Mouse (Mus musculus) midbrain, postnatal 0 days (tissue): ENCODE data around the gene Sirt1. TPM values are rescaled to one million over a fixed set of nuclear protein-coding genes. Genes with fewer than 3 reads are reported as not detected.

Experiments used
- ATAC-seq: fragments of 200-750 bp; cut with Nextera tagmentation; 2 replicates; pipeline ENCODE4 v1.8.0; 2017; ENCODE audit warnings: moderate number of reproducible peaks, mild to moderate bottlenecking, moderate TSS enrichment, moderate library complexity; ENCODE audit not compliant: low FRiP score
- DNase-seq: peaks from one replicate; pipeline ENCODE4 v3.0.0-alpha.2; 2015; ENCODE audit warnings: low spot score
- H3K27ac ChIP-seq: fragments of 300-500 bp; sonication (generic); 2 replicates; pipeline ENCODE4 v1.5.1; 2014; ENCODE audit warnings: low read depth, mild to moderate bottlenecking, low read length, mixed read lengths
- H3K27me3 ChIP-seq: fragments of 300-500 bp; sonication (generic); 2 replicates; pipeline ENCODE4 v1.6.1; 2014; ENCODE audit warnings: low read length, control low read depth, mixed read lengths; ENCODE audit not compliant: insufficient read depth
- H3K36me3 ChIP-seq: fragments of 300-500 bp; sonication (generic); 2 replicates; pipeline ENCODE4 v1.6.1; 2014; ENCODE audit warnings: low read length, control low read depth, mixed read lengths; ENCODE audit not compliant: insufficient read depth
- H3K4me1 ChIP-seq: fragments of 300-500 bp; sonication (generic); 2 replicates; pipeline ENCODE4 v1.6.1; 2014; ENCODE audit warnings: mild to moderate bottlenecking, control low read depth, antibody characterized with exemption, low read length, mixed read lengths; ENCODE audit not compliant: insufficient read depth
- H3K4me2 ChIP-seq: fragments of 300-500 bp; sonication (generic); 2 replicates; pipeline ENCODE4 v1.6.1; 2014; ENCODE audit warnings: low read depth, mild to moderate bottlenecking, low read length, mixed read lengths; ENCODE audit not compliant: poor library complexity, severe bottlenecking
- H3K4me3 ChIP-seq: fragments of 300-500 bp; sonication (generic); 2 replicates; pipeline ENCODE4 v1.5.1; 2014; ENCODE audit warnings: low read depth, mild to moderate bottlenecking, low read length, moderate library complexity
- H3K9ac ChIP-seq: fragments of 300-500 bp; sonication (generic); replicated peaks from 2 replicates; pipeline ENCODE4 v1.6.1; 2014; ENCODE audit warnings: mild to moderate bottlenecking, low read length, moderate library complexity, mixed read lengths; ENCODE audit not compliant: poor library complexity, severe bottlenecking
- H3K9me3 ChIP-seq: fragments of 300-500 bp; sonication (generic); 2 replicates; pipeline ENCODE4 v1.6.1; 2016; ENCODE audit warnings: low read length, control low read depth
- CTCF ChIP-seq: IDR thresholded peaks from 2 replicates; pipeline ENCODE4 v1.5.1; 2016; ENCODE audit warnings: antibody characterized with exemption, mild to moderate bottlenecking
- WGBS: fragments of 180-500 bp; shearing (Covaris S2); extraction: QIAGEN DNeasy Blood & Tissue Kit; methylation state at CpG from one replicate; pipeline ENCODE4 v1.1.7; 2014; 5-methylcytosine and 5-hydroxymethylcytosine counted together
- polyA plus RNA-seq: library from polyadenylated mRNA; unstranded; fragments of >200 nt; fragmentation: Nextera tagmentation; extraction: Ambion mirVana; gene quantifications from 2 replicates; pipeline ENCODE4 v1.2.1, GENCODE M21; 2015
- total RNA-seq: library from RNA; depleted of rRNA; stranded (reverse); fragments of >200 nt; gene quantifications from 2 replicates; pipeline ENCODE4 v1.2.3, GENCODE M21; 2014

The Sirt1 gene
- total and polyA plus RNA-seq, 2 experiments from 2014 or later, result 3.5 to 23.3 TPM

DNA sequence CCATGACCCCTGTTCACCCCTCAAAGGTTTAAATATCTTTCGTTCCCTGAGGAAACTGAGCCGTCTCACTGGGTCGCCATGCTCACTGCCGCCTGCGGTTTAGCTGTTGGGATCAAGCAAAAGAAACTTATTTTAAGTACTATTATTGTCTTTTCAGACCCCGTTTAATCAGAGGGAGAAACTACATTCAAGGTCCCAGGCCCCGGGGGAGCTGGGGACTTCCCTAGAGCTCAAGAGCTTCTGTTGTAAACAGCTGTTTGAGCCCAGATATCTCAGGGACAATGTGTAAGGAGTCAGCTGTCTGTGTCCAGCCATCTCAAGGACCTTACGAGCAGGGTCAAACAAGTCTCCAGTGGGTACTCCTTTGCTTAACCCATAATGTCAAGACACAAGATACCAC is 45.6 kb upstream of the Sirt1 start:
- no peaks in the 10 kb centered on the region for H3K9me3 ChIP-seq
- no peak for TF ChIP-seq CTCF
- ATAC-seq (no peak), DNase-seq (no peak)
- H3K4me2 ChIP-seq, result no peak overlapping the region
- no peak overlapping the region for H3K27ac ChIP-seq
- no peak overlapping the region for H3K4me3 ChIP-seq
- 84% methylated on average over 8 of the region's 8 CpGs for WGBS
- H3K27me3 ChIP-seq, result no peaks in the 10 kb centered on the region
- H3K36me3 ChIP-seq, result no peaks in the 10 kb centered on the region
- no peaks in the 10 kb centered on the region for H3K4me1 ChIP-seq
- H3K9ac ChIP-seq, result no peak overlapping the region

DNA sequence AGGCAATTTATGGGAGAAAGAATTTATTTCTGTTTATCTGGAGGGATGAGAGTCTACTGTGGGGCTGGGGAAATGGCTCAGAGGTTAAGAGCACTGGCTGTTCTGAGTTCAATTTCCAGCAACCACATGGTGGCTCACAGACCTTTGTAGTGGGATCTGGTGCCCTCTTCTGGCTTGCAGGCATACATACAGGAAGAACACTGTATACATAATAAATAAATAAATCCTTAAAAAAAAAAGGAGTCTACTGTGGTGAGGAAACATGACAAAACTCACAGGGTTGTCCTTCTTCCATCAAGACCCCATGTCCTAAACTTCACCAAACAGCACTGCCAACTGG is 42.9 kb upstream of the Sirt1 start:
- no peaks in the 10 kb centered on the region for H3K27me3 ChIP-seq
- H3K4me2 ChIP-seq, result no peak overlapping the region
- no peaks in the 10 kb centered on the region for H3K36me3 ChIP-seq
- peak; percentile 58 for TF ChIP-seq CTCF
- peak; percentile 5 for DNase-seq
- H3K4me3 ChIP-seq, result no peak overlapping the region
- no peaks in the 10 kb centered on the region for H3K4me1 ChIP-seq
- H3K9ac ChIP-seq, result no peak overlapping the region
- H3K9me3 ChIP-seq, result no peaks in the 10 kb centered on the region
- H3K27ac ChIP-seq, result no peak overlapping the region
- no peak for ATAC-seq

DNA sequence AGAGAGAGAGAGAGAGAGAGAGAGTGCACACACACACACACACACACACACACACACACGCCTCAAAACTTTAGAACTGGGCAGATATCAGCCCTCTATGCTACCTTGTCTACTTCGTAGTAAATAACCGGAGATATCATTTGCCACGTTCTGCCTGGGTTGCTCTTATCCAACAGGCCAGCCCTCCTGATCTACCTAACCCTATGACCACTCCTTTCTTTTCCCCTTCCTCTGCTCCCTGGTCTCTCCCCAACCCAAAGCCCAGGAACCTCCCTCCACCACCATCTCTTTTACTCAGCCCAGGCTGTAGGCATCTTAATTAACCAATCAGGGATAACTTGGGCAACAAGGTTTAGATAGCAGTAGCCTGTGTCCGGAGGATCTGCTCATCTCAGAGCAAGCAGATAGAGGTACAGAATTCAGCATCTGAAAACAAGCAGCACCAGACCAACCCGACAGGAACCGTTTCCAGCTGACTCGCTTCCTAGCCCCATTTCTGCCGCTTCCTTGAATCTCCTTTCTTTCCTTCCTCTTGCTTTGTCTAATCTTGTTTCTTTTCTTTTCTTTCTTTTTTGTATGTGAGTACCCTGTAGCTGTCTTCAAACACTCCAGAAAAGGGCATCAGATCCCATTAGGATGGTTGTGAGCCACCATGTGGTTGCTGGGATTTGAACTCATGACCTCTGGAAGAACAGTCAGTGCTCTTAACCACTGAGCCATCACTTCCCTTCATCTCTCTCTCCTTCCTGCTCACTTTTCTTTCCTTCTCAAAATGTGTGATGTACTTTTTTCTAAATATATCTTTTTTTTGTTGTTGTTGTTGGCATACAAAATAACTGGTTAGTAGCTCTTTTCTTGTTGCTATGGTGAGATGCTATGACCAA is 42.3 kb upstream of the Sirt1 start:
- ATAC-seq, result no peak
- H3K36me3 ChIP-seq, result no peaks in the 10 kb centered on the region
- no peak overlapping the region for H3K27ac ChIP-seq
- H3K4me3 ChIP-seq, result no peak overlapping the region
- H3K9me3 ChIP-seq, result no peaks in the 10 kb centered on the region
- no peaks in the 10 kb centered on the region for H3K27me3 ChIP-seq
- H3K4me2 ChIP-seq, result no peak overlapping the region
- TF ChIP-seq CTCF, result no peak
- no peak overlapping the region for H3K9ac ChIP-seq
- DNase-seq, result no peak
- WGBS, result 84% methylated on average over 9 of the region's 9 CpGs
- no peaks in the 10 kb centered on the region for H3K4me1 ChIP-seq

DNA sequence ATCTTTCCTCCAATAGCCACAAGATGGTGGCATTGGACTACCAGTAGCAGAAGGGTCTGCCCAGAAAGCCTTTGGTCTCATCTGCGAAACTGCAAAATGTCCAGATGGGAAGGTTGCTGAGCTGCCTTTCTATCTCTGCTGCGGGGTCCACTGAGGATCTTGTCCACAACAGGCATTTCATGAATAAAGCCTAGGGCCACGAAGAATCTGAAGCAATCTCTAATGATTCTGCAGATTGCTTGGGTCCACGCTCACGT is 41.2 kb upstream of the Sirt1 start:
- no peak overlapping the region for H3K4me3 ChIP-seq
- H3K9me3 ChIP-seq, result no peaks in the 10 kb centered on the region
- 67% methylated on average over 5 of the region's 5 CpGs for WGBS
- TF ChIP-seq CTCF, result peak; percentile 72
- peak; percentile 20; the same call in 1 of the 2 replicates for ATAC-seq
- no peaks in the 10 kb centered on the region for H3K36me3 ChIP-seq
- no peak overlapping the region for H3K9ac ChIP-seq
- no peaks in the 10 kb centered on the region for H3K4me1 ChIP-seq
- no peak overlapping the region for H3K4me2 ChIP-seq
- peak; percentile 73 for DNase-seq
- H3K27ac ChIP-seq, result no peak overlapping the region
- H3K27me3 ChIP-seq, result no peaks in the 10 kb centered on the region

DNA sequence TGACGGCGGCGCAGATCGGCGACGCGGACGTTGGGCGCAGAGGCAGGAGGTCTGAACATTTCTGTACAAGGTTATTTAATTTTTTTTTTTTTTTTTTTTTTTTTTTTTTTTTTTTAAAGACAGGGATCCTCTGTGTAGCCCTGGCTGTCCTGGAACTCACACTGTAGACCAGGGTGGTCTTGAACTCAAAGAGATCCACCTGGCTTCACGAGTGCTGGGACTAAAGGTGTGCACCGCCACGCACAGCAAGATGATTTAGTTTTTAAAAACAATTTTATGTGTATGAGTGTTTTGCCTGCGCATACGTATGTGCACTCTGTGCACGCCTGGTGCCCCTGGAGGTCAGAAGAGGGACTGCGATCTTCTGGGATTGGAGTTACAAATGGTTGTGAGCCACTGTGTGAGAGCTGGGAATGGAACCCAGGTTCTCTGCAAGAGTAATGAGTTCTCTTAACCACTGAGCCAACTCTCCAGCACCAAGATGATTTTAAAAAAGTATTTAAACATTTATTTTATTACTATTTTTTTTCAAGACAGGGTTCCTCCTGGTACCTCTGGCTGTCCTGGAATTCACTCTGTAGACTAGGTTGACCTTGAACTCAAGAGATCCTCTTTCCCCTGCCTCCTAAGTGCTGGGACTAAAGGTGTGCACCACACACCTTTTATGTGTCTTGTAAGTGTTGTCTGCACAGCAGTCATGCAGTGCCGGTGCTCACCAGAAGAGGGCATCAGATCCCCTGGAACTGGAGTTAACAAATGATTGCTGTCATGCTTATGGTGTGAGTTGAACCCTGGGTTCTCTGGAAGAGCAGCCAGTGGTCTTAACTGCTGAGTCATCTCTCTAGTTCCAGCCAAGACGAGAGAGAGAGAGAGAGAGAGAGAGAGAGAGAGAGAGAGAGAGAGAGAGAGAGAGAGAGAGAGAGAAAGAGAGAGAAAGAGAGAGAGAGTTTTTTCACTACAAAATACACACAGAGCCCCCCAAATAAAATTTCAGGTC is 40.5 kb upstream of the Sirt1 start, which contains the start of gene Gm7075:
Gene Gm7075, minus strand, starts transcription at position 51 of the 997 bp plus-strand sequence.
- Histone ChIP-seq H3K4me3 (no peak within 1 kb of the TSS), H3K9ac (no peak within 1 kb of the TSS), H3K27me3 (no peaks in the 10 kb centered on the region), H3K27ac (no peak within 1 kb of the TSS), H3K4me2 (no peak within 1 kb of the TSS), H3K36me3 (no peaks in the 10 kb centered on the region), H3K4me1 (no peaks in the 10 kb centered on the region), H3K9me3 (no peaks in the 10 kb centered on the region)
- DNase-seq (no peak), ATAC-seq (no peak)
- 0 out of 2 replicates have a peak, but pooled peaks have one; percentile 6 for TF ChIP-seq CTCF
- 91% methylated on average over 18 of the region's 18 CpGs for WGBS

DNA sequence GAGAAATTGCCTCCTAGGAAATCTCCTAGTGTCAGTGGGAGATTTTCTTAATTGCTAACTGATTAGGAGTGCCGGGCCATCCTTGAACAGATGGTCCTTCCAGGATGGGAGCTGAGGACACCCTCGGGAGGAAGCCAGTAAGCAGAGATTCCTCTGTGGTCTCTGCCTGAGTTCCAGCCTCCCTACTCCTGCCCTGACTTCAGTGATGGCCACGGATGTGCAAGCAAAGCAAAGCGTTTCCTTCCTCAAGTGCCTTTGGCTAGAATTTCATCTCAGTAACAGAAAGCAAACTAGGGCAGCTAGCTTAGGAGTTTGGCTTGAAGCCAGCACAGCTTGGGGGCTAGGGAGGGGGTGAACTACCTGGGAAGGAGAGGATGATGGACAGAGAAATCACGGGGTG is 35.6 kb upstream of the Sirt1 start:
- no peak for ATAC-seq
- Histone ChIP-seq H3K4me2 (no peak overlapping the region), H3K36me3 (no peaks in the 10 kb centered on the region), H3K4me1 (no peaks in the 10 kb centered on the region), H3K27ac (no peak overlapping the region), H3K9ac (no peak overlapping the region), H3K9me3 (no peaks in the 10 kb centered on the region), H3K4me3 (no peak overlapping the region), H3K27me3 (no peaks in the 10 kb centered on the region)
- WGBS, result 68% methylated on average over 5 of the region's 5 CpGs
- peak; percentile 7 for DNase-seq
- TF ChIP-seq CTCF, result no peak
